Mouse (Mus musculus): ENCODE results near the gene Prkd3.

The Prkd3 gene

DNA sequence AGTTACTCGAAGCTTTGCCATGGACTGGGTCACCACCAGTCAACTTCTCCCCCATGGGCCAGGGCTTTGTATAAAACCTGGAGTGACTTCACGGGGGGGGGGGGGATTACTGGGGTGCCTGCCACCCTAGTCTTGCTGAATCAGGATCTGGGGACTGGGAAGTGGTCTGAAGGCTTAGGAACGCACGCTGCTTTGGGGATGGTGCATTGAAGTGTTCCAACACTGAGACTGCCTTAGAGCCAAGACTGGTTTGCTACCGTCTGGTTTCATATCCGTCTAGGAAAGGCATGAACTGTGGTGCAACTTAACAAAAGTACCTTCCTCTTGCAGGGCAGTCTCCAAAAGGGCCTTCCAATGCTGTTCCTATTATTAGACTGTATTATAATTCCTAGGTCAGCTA is 102.9 kb downstream of the Prkd3 start:
- DNase-seq: peak; percentile 71

- DNase-seq: no peak
Observed at GRCm38 (mm10) chr17:78916899-78917298, 103.7 kb downstream of the Prkd3 start.

GRCm38 (mm10) chr17:78916369-78916813 is 104.2 kb downstream of the Prkd3 start, which contains the start of gene Cebpzos:
TSS of gene Cebpzos (plus strand) at chr17:78916500.
- peak; percentile 93 for DNase-seq

DNA sequence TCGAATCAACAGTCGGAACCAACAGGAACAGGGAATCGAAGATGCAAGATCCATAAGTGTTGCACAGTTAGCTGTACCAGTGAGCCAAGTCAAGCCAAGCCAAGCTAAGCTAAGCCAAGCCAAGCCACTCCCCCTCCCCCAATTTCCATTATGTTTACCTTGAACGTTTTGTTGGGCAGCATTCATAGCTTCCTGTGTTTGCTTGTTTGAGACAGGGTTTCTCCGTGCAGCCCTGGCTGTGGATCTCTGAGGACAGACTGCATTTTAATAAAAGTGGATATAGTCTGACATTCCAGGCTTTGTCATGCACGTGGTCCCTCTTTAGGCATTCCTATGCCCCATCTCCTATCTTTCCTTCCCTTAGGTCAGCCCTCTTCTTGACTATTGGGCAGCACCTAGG is 104.8 kb downstream of the Prkd3 start:
- no peak for DNase-seq

DNA sequence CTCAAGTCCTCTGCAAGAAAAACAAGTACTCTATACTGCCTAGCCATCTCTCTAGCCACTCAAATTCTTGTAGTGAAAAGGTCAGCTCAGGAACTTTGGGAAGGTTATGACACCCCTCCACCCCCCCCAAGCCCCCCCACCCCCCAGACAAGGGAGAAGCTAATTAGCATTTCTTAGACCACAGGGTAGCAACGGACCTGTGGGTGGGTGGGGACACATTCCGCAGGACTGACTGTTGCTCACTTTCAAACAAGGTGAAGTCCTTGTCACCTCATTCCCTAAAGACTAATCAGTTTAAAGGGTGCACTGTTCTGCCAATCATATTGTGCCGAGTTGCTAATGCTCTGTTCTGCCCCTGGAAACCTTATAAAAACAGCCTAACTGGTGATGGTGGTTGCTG is 106.7 kb downstream of the Prkd3 start:
- no peak for DNase-seq

DNA sequence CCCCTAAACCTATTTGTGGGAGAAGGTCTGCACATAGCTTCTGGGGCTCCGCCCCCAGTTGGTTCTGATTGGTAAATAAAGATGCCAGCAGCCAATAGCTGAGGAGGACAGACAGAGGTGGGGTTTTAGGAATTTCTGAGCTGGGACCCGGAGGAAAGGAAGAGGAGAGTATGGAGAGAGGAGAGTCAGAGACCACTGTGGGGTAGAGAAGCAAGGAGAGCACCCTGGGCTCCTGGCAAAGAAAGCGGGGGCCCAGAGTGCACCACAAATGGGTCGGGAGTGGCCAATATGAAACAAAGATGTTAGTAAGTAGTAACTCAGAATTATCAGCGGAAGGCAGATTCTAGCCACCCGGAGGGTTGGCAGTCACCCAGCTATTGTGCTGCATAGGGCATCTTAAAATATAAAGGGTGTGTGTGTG is 107.7 kb downstream of the Prkd3 start:
- DNase-seq: peak; percentile 34

GRCm38 (mm10) chr17:78909374-78909773 is 111.2 kb downstream of the Prkd3 start:
- DNase-seq: no peak

GRCm38 (mm10) chr17:78906892-78907291 is 113.7 kb downstream of the Prkd3 start, which contains the start of gene Sult6b1:
TSS of gene Sult6b1 (minus strand) at chr17:78906992.
- no peak for DNase-seq

GRCm38 (mm10) chr17:78903158-78903557 is 117.5 kb downstream of the Prkd3 start:
- DNase-seq: no peak

Measured in layer of hippocampus, adult 9-11 months (tissue).